Mouse (Mus musculus) c-Kit-positive CD71-positive TER-119-positive erythroid progenitor cells, embryonic 14.5 days (primary cell): ENCODE measurements at regions not wholly inside any gene's neighbourhood (a gene's known extent, or its start where the extent isn't known, plus 50 kb on each side); places are given as distances from the start of the nearest gene placed in this dataset.

Source experiments
- DNase-seq: peaks from one replicate; pipeline ENCODE4 v3.0.0-alpha.2; 2013; ENCODE audit warnings: low spot score

DNA sequence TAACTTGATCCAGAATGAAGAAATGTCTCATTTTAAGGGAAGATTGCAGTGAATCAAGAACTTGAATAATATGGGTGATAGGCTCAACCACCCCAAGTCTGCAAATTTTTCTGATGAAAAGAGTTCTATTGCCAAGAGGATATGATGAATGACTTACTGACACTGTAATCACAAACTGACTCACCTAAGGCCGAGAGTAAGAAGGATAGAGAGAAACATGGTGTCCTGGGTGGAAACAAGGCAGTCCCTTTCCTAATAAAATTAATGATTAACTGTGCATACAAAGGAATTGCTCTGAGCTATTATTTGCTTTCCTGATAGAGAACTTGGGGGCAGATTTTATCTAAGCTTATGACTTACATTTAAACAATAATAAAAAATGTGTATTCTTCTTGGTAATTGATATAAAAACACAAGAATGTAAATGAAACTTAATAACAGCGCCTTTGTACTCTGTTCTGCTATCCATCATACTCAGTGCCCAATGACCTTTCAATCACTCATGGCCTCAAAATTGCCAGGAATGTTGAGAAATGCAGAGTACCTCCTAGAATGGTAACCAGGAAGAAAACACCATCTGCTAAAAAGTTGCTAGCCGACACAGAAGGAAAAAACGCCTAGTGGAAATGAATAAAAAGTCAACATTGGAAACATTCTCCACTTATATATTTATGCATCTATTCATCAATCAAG lies 606.7 kb downstream of the Efnb2 start:
- no peak for DNase-seq

DNA sequence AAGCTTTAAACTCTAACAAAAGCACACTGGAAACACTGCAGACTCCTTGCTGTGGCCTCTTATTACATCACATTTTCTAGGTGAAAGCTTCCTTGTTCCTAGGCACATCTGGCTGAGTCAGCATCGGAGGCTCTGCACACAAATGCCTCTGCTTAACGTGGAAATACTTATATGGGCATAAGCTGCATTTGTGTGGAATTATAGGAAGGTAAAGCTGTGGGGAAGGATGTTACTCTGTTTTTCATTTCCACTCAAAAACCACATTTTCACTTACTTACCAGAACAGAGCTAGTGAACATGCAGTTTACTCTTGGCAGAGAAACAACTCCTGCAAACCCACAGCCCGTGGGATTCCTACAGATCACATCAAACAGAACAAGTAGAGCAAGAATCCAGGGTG lies 609.9 kb downstream of the Efnb2 start:
- DNase-seq, result no peak

GRCm38 (mm10) chr8:8050778-8051177 lies 610.3 kb downstream of the Efnb2 start:
- no peak for DNase-seq

DNA sequence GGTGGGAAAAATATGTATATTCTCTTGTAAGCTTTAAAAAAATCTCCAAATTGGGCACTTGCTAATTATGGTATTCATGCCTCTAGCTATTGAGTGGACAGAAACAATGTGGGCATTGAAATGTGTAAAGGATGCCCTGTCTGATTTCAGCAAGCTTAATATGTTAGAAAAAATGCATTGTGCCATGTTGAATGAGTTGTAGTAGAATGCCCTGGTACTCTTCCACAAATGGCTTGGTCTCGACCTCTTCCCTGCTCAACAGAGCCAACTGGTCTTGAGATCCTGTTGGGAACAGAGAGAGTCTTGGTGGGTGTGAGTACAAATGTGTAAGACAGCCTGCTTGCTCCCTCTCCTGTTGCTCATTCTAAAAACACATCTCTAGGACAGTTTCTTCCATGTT lies 616.1 kb downstream of the Efnb2 start:
- DNase-seq, result no peak

GRCm38 (mm10) chr8:8044296-8044695 lies 616.7 kb downstream of the Efnb2 start:
- DNase-seq, result no peak

DNA sequence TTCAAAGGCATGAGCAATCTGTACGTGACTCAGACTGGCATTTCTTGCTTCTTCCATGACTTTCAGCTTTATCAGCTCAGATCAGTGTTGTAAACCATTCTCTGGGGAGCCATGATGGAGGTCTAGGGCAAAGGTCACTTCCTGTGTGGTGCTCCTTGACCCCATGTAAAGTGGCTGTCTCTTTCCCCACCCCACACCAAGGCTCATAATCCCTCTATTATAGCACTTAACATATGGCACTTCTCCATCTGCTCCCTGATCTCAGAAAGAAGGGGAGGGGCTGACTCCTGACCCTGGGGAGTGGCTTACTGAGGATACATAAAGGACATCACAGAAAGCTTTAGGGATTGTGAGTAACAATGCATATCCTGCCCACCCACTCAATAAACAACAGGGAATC lies 623.1 kb downstream of the Efnb2 start:
- no peak for DNase-seq

DNA sequence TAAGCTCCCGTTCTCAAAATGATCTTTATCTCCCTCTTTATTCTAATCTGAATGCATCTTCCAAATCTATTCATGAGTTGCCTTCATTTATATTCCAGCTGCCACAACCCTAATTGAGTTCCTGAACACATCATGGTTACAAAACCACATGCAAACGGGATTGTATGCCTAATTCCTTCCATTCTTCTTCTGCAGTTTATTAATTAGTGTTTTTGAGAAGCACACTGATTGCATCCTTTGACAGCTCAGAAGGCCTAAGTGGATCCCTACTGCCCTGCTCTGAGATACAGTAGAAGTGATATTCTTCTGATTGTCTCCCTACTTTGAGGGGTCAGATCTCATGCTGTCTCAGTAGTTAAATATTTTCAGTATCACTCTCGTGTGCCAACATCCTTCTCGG lies 649.9 kb downstream of the Efnb2 start:
- DNase-seq, result no peak

GRCm38 (mm10) chr8:7994905-7995304 lies 666.1 kb downstream of the Efnb2 start:
- DNase-seq, result no peak

DNA sequence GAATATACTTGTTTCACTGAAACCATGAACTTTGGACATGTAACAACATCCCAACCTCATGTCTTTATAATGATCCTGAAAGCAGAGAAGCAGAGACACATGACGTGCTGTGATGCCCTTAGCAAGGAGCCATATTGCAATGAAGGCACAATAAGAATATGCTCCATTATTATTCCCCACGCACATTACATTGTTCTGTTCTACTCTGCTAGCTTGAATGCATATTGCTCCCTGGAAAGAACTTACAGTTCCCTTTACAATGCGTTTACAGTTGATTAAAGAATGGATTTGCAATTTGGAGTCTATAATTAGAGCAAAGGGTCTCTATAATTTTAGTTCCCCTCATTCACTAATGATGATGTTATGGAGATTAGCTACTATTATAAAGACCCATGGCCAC lies 672.2 kb downstream of the Efnb2 start:
- no peak for DNase-seq

GRCm38 (mm10) chr8:7977020-7977419 lies 684.0 kb downstream of the Efnb2 start:
- DNase-seq, result no peak

DNA sequence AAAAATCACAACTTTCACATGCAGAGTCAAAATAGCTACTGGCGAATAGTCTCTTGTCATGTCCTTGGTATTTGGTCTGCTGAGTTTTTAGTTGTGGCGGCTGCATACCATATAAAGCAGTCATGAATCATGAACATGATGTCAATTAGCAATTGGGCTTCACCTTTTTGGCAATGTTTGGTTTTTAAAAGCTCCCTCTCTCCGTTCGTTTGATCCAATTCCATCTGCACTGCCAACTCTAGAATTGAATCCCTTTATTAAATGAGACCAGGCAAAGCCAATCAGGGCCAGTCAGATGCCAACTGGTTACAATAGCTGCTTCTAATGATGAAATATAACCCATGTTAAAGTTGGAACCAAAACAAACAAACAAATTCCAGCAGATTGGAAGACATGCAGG lies 687.3 kb downstream of the Efnb2 start:
- no peak for DNase-seq

GRCm38 (mm10) chr8:7964276-7964675 lies 696.8 kb downstream of the Efnb2 start:
- DNase-seq, result no peak

DNA sequence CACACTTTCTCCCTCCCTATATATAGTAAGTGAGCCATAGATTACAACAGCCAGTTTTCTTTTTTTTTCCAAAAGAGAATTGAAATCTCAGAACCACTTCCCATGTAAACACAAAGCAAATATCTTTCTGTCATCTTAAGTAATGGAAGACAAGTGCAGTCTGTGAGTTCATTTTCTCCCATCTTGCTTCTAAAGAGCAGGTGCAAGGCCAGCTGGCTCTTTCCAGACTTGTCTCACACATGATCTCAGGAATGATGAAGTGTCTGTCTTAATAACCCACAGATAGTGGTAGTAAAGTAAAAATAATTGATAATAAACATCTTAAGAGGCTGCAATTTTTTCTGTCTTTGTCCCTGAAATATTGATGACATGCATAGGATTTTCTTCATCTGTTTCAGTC lies 704.3 kb downstream of the Efnb2 start:
- no peak for DNase-seq

DNA sequence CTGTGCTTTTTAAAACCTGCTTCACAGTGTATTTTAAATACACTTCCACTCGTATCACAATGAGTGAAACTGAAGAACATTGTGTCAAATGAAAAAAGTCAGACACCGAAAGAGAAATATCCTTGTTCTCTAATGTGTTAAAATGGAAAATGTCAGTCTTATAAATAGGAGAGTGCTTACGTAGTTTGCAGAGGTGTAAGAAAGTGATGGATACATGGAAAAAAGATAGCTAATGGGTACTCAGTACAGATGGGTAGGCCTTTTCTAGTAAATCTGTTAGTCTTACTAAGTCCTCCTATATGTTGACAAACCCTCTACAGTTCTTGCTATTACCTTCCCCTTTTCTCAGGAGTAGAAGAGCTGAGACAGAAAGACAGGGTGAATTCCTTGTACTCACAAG lies 706.2 kb downstream of the Efnb2 start:
- no peak for DNase-seq

DNA sequence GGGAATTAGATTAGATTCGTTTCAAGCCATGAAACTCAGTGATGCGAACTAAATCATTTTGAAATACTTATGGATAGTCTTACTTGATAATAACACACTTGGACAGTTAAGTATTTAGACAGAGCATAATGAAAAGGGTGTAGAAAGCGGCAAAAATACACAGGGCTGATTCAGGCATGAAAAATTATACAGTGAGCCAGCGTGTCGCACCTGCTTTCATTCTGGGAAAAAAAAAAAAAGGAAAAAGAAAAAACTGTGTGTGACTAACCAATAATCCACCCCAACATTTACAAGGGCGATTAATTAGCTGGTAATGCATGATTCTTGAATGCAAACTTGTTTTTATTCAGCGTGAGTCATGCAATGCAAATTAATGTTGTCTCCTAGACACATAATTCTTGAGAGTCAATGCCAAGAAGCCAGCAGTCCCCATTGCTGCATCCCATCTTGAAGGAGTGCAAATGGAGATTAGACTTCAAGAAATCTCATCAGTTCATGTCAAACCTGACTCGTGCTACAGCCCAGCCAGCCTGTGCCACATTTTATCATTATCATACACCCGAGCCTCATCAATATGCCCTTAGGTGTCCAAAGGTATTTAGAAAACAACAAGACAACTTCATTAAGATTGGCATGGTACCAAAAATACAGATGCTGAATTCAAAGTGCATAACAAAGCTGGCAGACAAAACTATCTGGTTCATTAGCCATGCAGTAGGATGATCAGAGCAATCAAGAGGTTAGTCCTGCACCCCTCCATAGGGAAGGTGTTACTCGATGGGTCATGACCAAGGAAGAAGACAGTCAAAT lies 714.9 kb downstream of the Efnb2 start:
- no peak for DNase-seq

- no peak for DNase-seq
Observed at GRCm38 (mm10) chr8:7936596-7936995, 724.4 kb downstream of the Efnb2 start.

DNA sequence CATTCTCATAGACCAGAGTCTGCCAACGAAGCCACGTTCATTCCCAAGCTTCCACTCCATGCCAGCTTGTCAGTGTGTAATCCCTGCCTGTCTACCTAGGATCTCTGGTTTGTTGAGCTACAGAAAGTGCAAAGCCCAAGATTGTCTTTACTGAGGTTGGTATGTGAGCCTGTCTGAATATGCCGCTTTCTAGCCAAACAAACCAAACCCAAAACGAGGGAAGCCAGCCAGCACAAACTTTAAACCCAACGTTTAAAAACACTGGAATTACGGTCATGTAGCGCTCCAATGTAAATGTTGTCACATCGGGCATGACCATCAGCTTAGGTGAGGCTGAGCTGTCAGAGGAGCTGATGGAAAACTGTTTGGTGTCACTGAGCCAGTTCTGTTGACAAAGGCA lies 741.6 kb downstream of the Efnb2 start:
- no peak for DNase-seq

DNA sequence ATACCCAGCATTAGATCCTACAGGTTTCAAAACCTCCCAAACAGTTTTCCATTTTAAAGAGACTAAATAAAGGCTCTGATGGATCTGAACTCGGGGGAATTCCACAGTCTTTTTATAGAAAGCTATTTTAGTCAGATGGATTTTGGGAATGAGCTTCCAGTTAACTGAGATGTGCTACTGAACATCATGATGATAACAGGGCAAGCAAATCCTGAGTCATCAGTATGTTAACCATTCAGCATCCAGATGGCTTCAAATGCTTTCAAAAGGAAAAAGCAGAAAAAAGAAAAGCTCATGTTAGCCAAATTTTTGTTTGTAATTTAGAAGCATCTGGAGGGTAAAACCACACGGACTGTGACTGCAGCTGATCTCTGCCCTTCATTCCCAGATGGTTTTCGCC lies 766.7 kb downstream of the Efnb2 start:
- DNase-seq, result no peak

DNA sequence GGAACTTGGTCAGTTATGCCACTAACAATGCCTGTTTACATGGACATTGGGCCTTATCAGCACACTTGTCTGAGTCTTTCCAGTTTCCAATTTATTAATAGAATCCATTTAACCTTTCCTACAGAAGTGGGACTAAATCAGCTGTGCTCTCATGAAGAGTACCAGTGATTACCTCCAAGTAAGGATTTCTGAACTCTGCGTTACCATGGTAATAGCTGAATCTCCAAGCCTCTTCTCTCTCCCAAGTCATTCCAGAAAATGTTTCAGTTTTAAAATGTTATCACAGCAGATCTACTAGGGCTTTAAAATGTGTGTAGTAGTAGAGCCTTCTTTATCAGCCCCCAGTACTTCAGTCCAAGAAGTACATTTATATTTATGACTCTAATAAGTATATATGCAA lies 807.9 kb downstream of the Efnb2 start:
- no peak for DNase-seq

- no peak for DNase-seq
Observed at GRCm38 (mm10) chr8:7850573-7850972, 810.5 kb downstream of the Efnb2 start.

- no peak for DNase-seq
Observed at GRCm38 (mm10) chr8:7831948-7832347, 829.1 kb downstream of the Efnb2 start.

GRCm38 (mm10) chr8:7827811-7828210 lies 833.2 kb downstream of the Efnb2 start:
- no peak for DNase-seq

- no peak for DNase-seq
Observed at GRCm38 (mm10) chr8:7808395-7808794, 852.6 kb downstream of the Efnb2 start.

DNA sequence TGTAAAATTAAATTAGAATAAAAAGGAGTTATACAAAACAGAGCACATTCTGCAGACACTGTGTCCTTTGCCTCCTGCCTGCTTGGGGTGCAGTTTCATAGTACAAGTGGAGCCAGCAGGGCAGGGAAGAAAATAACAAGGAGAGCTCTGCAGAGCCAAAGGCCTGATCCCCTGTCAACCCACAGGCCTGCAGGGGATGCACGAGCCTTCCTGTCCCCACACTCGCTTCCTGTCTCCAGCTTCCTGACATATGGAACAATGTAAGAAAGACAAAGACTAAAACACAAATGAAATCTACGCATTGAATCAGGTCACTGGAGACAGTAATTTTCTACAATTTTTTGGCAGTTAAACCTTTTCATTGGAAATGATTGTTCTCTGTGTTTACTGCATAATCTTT lies 861.8 kb downstream of the Efnb2 start:
- DNase-seq, result no peak
